Mouse (Mus musculus) C2C12 (cell line): Measurements from ENCODE around the gene Rnase12. TPM values are rescaled to one million over a fixed set of nuclear protein-coding genes. Genes with fewer than 3 reads are reported as not detected.

Source experiments
- H3K27me3 ChIP-seq: one replicate; pipeline ENCODE4 v1.6.1; 2011; ENCODE audit not compliant: control insufficient read depth, insufficient read depth, insufficient read length
- H3K36me3 ChIP-seq: one replicate; pipeline ENCODE4 v1.6.1; 2011; ENCODE audit not compliant: control insufficient read depth, insufficient read depth
- H3K4me3 ChIP-seq: one replicate; pipeline ENCODE4 v1.5.1; 2011; ENCODE audit warnings: mild to moderate bottlenecking, control low read depth; ENCODE audit not compliant: poor library complexity, insufficient read depth, severe bottlenecking
- H3K79me2 ChIP-seq: one replicate; pipeline ENCODE4 v1.6.1; 2011; ENCODE audit not compliant: control insufficient read depth, insufficient read depth
- H3K79me3 ChIP-seq: one replicate; pipeline ENCODE4 v1.6.1; 2011; ENCODE audit warnings: low read depth, control low read depth
- H3ac ChIP-seq: one replicate; pipeline ENCODE3; 2011; ENCODE audit warnings: low read depth; ENCODE audit not compliant: control insufficient read depth, insufficient read length
- CEBPB ChIP-seq: IDR thresholded peaks from one replicate; pipeline ENCODE4 v1.6.1; 2011; ENCODE audit warnings: low read depth, mild to moderate bottlenecking, control low read depth, moderate library complexity
- CTCF ChIP-seq: IDR thresholded peaks from one replicate; pipeline ENCODE4 v1.5.1; 2011; ENCODE audit not compliant: control insufficient read depth, insufficient read depth, insufficient read length
- FOSL1 ChIP-seq: IDR thresholded peaks from one replicate; pipeline ENCODE4 v1.8.0; 2011; ENCODE audit warnings: mild to moderate bottlenecking, low read length; ENCODE audit not compliant: poor library complexity, insufficient read depth, severe bottlenecking
- MAX ChIP-seq: IDR thresholded peaks from one replicate; pipeline ENCODE4 v1.6.1; 2011; ENCODE audit warnings: mild to moderate bottlenecking, control low read depth
- MYOD1 ChIP-seq: IDR thresholded peaks from one replicate; pipeline ENCODE4 v1.6.1; 2011; ENCODE audit warnings: low read depth; ENCODE audit not compliant: control insufficient read depth, insufficient read length
- MYOG ChIP-seq: IDR thresholded peaks from one replicate; pipeline ENCODE4 v1.6.1; 2011; ENCODE audit not compliant: control insufficient read depth, insufficient read length; ENCODE audit errors: extremely low read depth
- USF1 ChIP-seq: IDR thresholded peaks from one replicate; pipeline ENCODE4 v1.6.1; 2011; ENCODE audit warnings: low read depth, mild to moderate bottlenecking, control low read depth, moderate library complexity
- polyA plus RNA-seq: library from polyadenylated mRNA; unstranded; fragments of >200 nt; fragmentation: generic; extraction: Trizol; gene quantifications from one replicate; pipeline ENCODE4 v1.2.1, GENCODE M21; 2012; ENCODE audit warnings: missing spikeins

The Rnase12 gene
- polyA plus RNA-seq, 1 experiment, result not detected

- Histone ChIP-seq H3K79me3 (peaks cover 1% of the 10 kb centered on the region), H3ac (no peak overlapping the region), H3K4me3 (no peak overlapping the region), H3K27me3 (no peaks in the 10 kb centered on the region), H3K36me3 (no peaks in the 10 kb centered on the region), H3K79me2 (no peaks in the 10 kb centered on the region)
- TF ChIP-seq FOSL1 (no peak), CTCF (no peak), MYOD1 (no peak)
These were observed 38.5 kb upstream of the Rnase12 start for GRCm38 (mm10) chr14:51095736-51096524.

GRCm38 (mm10) chr14:51094921-51095320, 37.5 kb upstream of the Rnase12 start:
- no peaks in the 10 kb centered on the region for H3K27me3 ChIP-seq
- H3K79me3 ChIP-seq, result peaks cover 1% of the 10 kb centered on the region
- H3K4me3 ChIP-seq, result no peak overlapping the region
- no peak overlapping the region for H3ac ChIP-seq
- no peaks in the 10 kb centered on the region for H3K36me3 ChIP-seq
- no peak for TF ChIP-seq MAX
- no peaks in the 10 kb centered on the region for H3K79me2 ChIP-seq

GRCm38 (mm10) chr14:51094096-51094875, 36.8 kb upstream of the Rnase12 start:
- Histone ChIP-seq H3ac (no peak overlapping the region), H3K79me2 (no peaks in the 10 kb centered on the region), H3K36me3 (no peaks in the 10 kb centered on the region), H3K27me3 (no peaks in the 10 kb centered on the region), H3K4me3 (no peak overlapping the region), H3K79me3 (peaks cover 1% of the 10 kb centered on the region)
- peak; percentile 12 for TF ChIP-seq CEBPB
- no peak for TF ChIP-seq MYOD1
- TF ChIP-seq CTCF, result no peak
- no peak for TF ChIP-seq MAX
- TF ChIP-seq USF1, result no peak
- TF ChIP-seq MYOG, result no peak

- H3K36me3 ChIP-seq, result no peaks in the 10 kb centered on the region
- H3K79me3 ChIP-seq, result peaks cover 1% of the 10 kb centered on the region
- H3K4me3 ChIP-seq, result no peak overlapping the region
- TF ChIP-seq MYOD1 (no peak), CTCF (no peak), MYOG (no peak), MAX (no peak), FOSL1 (no peak), CEBPB (peak; percentile 21), USF1 (no peak)
- H3K27me3 ChIP-seq, result no peaks in the 10 kb centered on the region
- no peaks in the 10 kb centered on the region for H3K79me2 ChIP-seq
- no peak overlapping the region for H3ac ChIP-seq
These were observed 36.0 kb upstream of the Rnase12 start for GRCm38 (mm10) chr14:51093496-51093895.

GRCm38 (mm10) chr14:51092073-51092620, 34.7 kb upstream of the Rnase12 start:
- no peaks in the 10 kb centered on the region for H3K27me3 ChIP-seq
- H3ac ChIP-seq, result no peak overlapping the region
- H3K36me3 ChIP-seq, result no peaks in the 10 kb centered on the region
- H3K79me3 ChIP-seq, result peaks cover 1% of the 10 kb centered on the region
- TF ChIP-seq MYOG (no peak), CTCF (no peak), CEBPB (no peak), FOSL1 (no peak), MAX (no peak), USF1 (no peak), MYOD1 (no peak)
- H3K4me3 ChIP-seq, result no peak overlapping the region
- no peaks in the 10 kb centered on the region for H3K79me2 ChIP-seq
